Mouse (Mus musculus) cortical plate, adult 2 months (tissue): ENCODE data around the gene Rfx7. TPM values are rescaled to one million over a fixed set of nuclear protein-coding genes. Genes with fewer than 3 reads are reported as not detected.

Experiments
- H3K27ac ChIP-seq: fragments of 200-500 bp; 2 replicates; pipeline ENCODE4 v1.5.1; 2012; ENCODE audit warnings: low read length, control low read depth, inconsistent platforms; ENCODE audit not compliant: insufficient read depth
- H3K4me1 ChIP-seq: fragments of 200-500 bp; 2 replicates; pipeline ENCODE4 v1.6.1; 2011; ENCODE audit warnings: low read length; ENCODE audit not compliant: control insufficient read depth, insufficient read depth
- H3K4me3 ChIP-seq: fragments of 200-500 bp; 2 replicates; pipeline ENCODE4 v1.5.1; 2011; ENCODE audit warnings: mild to moderate bottlenecking, low read length, control low read depth; ENCODE audit not compliant: insufficient read depth
- CTCF ChIP-seq: fragments of 200-500 bp; IDR thresholded peaks from 2 replicates; pipeline ENCODE4 v1.5.1; 2011; ENCODE audit warnings: mild to moderate bottlenecking, control low read depth, low read length; ENCODE audit not compliant: insufficient read depth; ENCODE audit errors: extremely low read depth
- POLR2A ChIP-seq: fragments of 200-500 bp; IDR thresholded peaks from 2 replicates; pipeline ENCODE4 v1.6.1; 2011; ENCODE audit warnings: mild to moderate bottlenecking, low read length, control low read depth; ENCODE audit not compliant: insufficient read depth; ENCODE audit errors: extremely low read depth
- polyA plus RNA-seq: library from polyadenylated mRNA; depleted of rRNA; stranded (reverse); fragments of >200 nt; gene quantifications from 2 replicates; pipeline ENCODE4 v1.2.3, GENCODE M21; 2012; rRNA removed

Gene Rfx7
- polyA plus RNA-seq, 1 experiment = 16.0 TPM

- H3K4me3 ChIP-seq = no peak overlapping the region
- H3K27ac ChIP-seq = no peak overlapping the region
- TF ChIP-seq POLR2A = no peak
- no peak for TF ChIP-seq CTCF
- peaks cover 6% of the 10 kb centered on the region for H3K4me1 ChIP-seq
Measured at GRCm38 (mm10) chr9:72669383-72669782, 137.3 kb downstream of the Rfx7 start.

- TF ChIP-seq CTCF (peak; percentile 93), POLR2A (no peak)
- no peak overlapping the region for H3K4me3 ChIP-seq
- no peak overlapping the region for H3K27ac ChIP-seq
- H3K4me1 ChIP-seq = peaks cover 4% of the 10 kb centered on the region
Measured at GRCm38 (mm10) chr9:72672361-72672760, 140.3 kb downstream of the Rfx7 start.

Other genes starting within 250 kb of the Rfx7 start
- 1.5 and 2.4 TPM in 2 replicates for gene Mns1, start 94.2 kb upstream of the Rfx7 start, polyA plus RNA-seq
- gene Tex9, start 40.0 kb upstream of the Rfx7 start, polyA plus RNA-seq = 14.1 and 15.1 TPM in 2 replicates
- 207 and 216 TPM in 2 replicates for gene Nedd4, start 130.1 kb downstream of the Rfx7 start, polyA plus RNA-seq